Mouse (Mus musculus) heart, postnatal 4 days (tissue): Measurements from ENCODE around the gene Tmem236. TPM values are rescaled to one million over a fixed set of nuclear protein-coding genes. Genes with fewer than 3 reads are reported as not detected.

ENCODE experiments used
- DNase-seq: peaks from one replicate; pipeline ENCODE4 v3.0.0; 2021
- total RNA-seq, 2 experiments: library from RNA; stranded (reverse); gene quantifications; 2 replicates each; pipeline ENCODE4 v1.2.3; 2021

The Tmem236 gene
- under 1 TPM; 0.21 to 0.25 TPM for total RNA-seq

DNA sequence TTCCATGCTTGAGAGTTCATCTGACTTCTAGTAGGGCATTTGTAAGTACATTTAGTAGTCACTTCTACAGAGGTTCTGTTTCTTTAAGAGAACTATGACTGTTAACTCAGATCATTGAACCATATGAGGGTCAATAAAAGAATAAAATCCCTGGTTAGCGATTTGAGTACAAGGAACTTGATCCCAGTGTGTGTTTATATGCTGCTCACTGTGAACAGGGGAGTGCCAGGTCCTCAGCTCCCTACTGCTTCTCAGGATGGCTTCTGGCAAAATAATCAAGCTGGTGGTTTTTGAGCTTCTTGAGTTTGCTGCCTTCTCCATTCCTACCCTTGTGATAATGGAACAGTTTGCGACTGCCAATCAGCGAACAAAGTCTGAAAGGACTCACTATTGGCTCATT is at the start of gene Tmem236:
Gene Tmem236, plus strand, starts transcription at position 190 of the 400 bp plus-strand sequence.
- no peak for DNase-seq

DNA sequence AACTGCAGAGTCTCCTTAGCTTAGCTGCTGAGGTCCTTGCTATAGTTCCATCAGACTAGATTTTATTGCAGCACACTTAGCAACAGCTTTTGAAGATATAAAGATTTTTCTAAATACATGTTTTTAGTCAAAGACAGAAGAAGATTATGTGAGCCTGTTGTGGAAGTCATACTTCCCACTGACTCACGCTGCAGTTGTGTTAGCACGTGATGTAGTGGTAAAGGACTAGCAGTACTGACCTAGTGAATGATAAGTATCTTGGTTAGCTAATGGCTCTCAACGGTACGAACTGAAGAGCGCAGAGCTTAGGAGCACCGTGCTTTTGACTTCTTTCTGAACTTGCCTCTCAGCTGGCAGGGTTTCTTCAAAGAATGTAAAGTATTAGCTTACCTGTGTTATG is 47.9 kb upstream of the Tmem236 start:
- DNase-seq: no peak

DNA sequence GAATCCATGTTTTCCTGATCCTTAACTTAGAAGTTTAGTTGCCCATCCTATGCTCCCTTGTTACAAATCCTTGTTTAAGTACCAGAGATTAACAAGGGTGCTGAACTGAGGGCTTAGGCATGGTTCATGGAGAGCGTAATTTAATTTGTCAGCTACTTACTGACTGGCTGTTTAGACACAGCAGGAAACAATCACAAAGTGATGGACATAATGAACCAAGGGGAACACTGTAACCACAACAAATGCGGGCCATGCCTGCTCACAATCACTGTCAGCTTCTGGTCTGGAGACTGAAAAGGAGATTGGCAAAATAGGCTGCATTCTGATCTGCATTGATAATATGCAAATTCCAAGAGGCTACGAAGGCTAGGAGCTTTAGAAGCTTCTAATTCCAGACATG is 46.7 kb upstream of the Tmem236 start:
- DNase-seq: no peak

DNA sequence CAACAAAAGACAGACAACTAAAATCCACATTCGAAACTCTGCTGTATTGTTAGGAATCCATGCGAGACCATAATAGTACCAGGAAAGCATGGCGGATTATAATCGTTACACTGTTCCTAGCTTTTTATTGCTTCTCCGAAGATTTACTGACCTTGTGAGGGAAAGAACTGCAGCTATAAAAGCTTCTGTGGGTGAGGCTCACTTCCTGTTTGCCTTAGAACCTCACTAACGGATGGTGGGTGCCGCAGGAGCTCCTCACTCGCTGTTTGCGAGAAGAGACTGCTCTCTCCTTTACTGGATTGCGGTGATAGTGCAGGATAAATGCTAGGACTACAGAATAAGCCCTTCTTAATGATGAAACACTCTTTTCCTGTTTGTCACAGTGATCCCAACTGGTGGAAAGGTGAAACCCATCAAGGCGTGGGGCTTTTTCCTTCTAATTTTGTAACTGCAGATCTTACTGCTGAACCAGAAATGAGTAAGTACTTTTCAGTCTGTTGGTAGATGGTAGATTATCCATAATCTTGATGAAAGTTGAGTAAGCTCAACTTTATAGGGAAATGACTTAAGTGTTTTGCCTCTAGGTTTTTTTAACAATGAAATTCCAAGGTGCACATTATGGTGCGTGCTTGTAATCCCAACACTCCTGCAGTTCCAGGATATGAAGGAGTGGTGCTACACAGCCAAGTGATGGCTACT is 43.5 kb upstream of the Tmem236 start:
- DNase-seq: no peak

DNA sequence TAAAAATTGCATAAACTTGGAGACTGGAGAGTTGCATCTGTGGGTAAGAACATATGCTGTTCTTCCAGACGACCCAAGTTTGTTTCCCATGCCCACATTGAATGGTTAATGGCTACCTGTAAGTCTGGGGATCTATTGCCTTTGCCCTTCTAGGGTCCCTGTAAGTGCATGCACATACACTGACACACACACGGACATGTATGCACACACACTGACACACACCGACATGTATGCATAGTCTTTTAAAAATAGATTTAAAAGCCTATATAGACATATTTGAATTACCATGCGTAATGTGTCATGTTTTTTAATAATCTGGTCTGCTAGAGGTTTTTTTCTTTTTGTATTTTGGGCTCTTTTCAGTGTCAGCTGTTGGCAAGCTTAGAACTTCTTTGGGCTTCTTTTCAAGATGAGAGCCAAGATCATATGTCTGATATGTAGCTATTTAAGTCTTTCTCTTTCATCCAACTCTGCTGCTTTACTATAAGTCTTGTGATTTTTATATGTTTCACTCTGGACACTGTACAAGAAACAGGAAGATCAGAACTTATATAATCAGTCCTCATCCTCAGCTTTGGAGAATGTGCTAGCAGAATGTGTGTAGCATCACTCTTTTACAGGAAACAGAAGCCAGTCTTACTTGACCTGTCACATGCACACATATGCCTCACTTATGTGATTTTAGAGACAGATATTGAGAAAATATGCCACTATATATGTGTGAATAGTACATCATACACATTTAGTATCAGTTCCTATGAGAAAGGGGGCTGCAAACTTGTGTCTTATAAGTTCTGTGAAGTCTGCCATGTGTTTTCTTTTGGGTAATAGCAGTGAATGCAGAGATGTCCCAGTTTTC is 41.6 kb upstream of the Tmem236 start:
- DNase-seq: no peak

DNA sequence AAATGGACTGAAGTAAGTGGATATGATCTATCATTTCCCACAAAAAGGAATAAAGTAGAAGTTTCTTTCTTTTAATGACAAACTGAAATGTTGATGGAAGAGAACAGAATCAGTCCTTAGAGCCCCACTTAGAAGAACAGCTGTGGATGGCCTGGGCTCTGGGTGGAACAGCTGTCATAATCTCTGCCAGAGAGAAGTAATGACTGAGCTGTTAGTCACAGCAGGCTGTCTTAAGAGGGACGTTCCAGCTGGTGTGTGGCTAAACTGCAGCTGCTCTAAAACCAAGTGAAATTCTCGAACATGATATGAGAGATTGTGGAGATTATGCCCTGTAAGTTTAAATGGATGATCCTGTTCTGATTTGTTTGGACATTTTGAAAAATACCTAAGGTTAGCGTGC is 37.4 kb upstream of the Tmem236 start:
- DNase-seq: no peak

DNA sequence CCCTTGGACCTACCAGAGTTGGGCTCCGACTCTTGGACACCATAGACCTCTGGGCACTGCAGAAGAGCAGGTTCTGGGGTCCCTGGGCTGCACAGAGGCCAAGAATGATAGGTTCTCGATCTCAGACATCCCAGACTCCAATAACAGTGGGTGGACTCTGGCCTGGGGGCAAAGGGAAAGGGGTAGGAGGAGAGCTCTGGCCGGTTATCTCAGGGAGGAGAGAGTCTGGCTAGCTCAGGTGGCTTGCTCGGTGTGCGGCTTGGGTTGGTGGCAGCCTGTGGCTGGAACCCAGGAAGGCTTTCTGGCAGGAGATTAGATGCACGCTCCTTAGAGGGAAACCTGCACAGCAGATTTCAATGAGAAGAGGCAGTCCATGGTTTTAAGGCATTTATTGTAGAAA is 34.7 kb upstream of the Tmem236 start:
- DNase-seq: no peak

DNA sequence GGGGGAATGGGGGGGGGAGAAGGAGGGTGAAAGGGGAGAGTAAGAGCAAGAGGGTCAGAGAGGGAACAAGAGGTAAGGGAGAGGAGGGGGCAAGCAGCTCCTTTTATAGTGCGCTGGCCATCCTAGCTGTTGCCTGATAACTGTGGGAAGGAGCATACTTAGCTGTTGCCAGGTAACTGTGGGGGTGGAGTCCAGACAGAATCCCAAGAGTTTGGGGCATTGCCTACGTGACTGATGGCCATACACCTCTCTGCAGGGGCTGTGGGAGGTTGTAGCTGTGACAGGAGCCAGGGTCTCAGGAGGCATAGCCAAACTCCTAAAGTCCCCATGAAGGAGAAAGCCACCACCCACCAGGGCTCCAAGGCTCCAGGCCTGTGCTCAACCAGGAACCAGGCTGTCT is 34.3 kb upstream of the Tmem236 start:
- no peak for DNase-seq

DNA sequence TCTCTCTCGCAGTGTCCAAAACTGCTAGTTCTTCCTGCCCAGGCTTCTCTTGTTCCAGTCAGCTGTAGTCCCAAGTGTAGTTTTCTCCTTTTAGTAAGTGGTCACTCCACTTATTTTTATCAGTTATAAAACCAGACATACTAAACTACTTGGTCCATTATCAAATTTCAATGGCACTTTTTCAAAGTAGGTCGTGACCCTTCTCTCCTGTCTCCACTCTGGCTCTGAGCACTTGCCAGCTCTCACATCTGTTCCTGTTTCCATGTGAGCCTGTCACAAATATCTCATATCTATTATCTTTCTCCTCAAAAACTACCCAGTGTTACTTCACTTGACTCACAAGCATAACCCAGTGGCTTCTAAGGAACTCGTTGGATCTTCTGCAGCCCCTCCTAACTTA is 29.0 kb upstream of the Tmem236 start:
- DNase-seq: peak; percentile 24

DNA sequence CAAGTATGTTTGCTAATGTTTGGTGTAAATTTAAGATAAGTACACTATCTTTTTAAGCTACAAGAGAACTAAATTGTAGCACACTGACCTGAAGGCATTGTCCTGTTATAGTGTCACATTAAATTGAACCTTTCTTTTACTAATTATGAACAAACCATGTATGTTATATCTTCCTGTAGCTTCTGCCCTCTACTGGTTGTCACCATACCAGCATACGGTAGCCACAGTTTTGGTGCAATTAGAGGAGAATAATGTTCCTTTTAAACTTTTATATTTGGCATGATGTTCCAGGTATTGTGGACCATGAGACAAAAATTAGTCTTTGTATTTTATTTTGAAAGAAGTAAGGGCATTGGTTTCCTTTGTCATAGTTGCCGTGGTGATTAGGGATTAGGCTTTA is 27.4 kb upstream of the Tmem236 start:
- DNase-seq: no peak

DNA sequence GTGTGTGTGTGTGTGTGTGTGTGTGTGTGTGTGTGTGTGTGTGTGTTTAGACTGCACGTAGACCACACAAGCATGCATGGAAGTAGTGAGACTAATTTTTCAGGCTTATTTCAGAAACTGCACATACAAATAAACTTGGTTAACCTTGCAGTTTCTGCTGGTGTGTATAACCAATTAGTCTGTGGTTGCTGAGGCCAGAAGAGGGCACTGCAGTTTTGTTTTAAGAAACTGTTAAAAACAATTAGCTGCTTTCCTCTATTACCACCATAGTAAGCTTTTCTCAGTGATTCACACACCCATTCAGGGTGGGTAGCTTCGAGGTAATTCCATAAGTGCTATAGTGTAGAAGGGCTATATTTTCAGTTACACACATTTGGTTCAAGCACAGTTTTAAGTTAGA is 23.5 kb upstream of the Tmem236 start:
- DNase-seq: no peak

DNA sequence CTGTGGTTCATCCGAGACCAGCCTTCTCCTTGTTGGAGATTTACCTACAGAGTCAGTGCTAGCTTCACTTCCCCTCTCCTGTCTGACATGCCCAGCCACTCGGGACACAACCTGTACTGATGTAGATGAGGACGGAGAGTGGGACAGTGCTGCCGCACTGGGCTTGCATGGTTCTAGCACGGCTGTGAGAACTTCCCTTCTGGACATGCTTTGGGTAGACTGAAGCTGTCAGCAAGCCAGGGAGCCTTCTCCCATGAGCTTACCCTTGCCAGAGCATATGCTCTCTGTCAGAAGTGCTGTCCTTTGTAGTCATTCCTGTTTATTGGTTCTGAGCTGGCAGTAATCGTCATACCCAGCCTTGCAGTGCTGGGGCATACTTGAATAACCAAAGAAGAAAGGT is 22.5 kb upstream of the Tmem236 start:
- no peak for DNase-seq

DNA sequence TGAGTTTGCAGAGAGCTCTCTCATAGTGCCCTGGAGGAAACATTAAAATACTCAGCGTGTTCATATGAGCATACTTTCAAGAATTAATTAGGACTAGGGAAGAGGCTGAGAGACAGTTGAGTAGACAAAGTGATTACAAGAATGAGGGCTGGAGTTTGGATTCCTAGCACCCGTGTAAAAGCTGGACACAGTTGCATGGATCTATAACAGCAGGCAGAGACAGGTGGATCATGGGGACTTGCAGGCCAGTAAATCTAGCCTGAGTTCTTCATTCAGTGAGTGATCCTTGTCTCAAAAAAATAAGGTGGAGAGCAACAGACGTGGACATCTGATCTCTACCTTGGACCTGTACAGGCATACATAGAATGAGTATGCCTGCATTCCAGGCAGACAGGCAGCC is 15.3 kb upstream of the Tmem236 start:
- DNase-seq: no peak

DNA sequence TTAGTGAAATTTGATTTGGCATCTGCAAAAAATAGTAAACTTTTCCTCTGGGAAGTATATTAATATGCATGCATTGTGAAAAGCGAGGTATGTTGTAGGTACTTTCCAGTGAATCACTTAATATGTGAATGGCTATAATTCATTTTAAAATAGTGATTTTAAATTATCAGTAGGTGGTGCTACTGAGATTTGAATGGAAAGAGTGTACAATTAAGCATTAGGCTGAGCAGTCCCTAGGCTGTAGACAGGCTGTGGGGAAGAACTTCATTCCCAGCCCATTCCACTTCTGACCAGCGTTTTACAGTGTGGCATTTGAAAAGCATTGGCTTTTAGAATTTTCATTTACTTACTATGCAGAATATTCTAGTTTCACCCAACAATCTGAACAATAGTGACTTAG is 14.6 kb upstream of the Tmem236 start:
- DNase-seq: no peak

DNA sequence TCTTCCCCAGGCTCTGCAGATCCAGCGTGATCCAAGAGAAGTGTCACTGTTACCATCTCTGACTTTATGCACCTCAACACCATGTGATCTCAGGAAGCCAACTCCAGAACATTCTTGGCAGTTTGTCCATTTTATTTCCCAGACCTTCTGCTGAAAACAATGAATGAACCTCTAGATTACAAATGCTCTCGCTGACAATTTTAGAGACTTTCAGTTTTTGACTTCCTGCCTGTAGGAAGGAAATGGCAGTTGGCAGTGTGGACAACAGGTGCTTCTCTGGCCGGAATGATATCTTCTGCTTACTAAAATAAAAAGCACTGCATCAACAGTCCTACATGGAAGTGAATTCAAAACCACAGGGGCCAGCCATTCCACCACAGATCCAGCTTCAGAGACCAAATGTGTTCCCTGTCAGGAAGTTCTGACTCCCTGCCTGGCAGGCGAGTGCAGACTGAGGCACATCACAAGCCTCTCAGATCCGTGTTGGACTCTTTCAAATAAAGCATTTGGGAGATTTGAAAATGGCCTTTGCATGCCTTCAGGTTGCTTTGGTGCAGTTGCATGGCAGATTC is 9.8 kb upstream of the Tmem236 start:
- no peak for DNase-seq

DNA sequence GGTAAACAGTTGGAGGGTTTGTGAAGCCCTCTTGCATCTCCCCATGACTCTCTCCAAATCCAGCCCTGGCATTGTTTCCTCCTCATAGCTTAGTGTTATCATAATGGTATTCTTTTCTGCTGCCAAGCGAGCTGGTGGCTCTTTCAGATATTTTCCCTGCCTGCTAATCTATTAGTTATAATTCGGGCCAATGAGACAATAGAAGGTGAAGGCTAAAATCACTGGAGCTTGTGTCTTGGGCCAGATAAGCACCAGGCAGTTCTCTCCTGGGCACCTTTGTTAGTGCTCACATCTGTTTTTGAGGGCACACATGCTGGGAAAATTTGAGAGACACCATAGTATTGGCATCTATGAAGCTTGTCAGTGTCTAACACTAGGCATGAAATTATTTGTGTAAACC is 9.3 kb upstream of the Tmem236 start:
- no peak for DNase-seq

DNA sequence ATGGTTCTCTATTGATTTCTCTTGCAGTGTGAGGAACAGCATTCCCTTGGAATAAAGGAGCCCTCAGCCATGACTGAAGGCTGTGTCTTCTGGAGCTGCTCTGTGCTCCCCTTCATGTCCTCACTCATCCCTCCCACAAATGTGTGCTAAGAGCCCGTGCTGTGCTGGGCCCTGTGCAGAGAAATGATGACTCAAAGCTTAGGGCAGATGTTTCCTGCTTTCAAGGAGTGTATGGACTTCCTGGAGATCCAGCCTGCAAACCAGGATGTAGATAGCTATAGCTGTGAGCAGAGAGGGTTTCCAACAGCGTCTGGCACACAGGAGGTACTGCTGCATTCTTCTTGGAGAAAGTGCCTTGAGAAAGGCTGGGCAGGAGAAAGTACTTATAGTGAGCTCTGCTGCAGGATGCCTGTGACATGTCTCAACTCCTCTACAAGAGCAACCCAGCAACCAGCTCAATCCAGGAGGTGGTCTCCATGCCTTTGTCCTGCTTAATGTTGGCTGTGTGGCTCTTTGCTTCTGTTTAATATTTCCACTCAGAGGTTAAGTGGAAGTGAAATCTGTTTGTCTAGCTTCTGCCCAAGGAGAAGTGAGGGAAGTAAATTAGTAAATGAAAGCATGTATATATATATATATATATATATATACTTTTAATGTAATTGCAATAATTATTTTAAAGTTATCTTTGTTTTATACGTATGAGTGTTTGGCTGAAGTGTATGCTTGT is 8.5 kb upstream of the Tmem236 start:
- peak; percentile 16 for DNase-seq

DNA sequence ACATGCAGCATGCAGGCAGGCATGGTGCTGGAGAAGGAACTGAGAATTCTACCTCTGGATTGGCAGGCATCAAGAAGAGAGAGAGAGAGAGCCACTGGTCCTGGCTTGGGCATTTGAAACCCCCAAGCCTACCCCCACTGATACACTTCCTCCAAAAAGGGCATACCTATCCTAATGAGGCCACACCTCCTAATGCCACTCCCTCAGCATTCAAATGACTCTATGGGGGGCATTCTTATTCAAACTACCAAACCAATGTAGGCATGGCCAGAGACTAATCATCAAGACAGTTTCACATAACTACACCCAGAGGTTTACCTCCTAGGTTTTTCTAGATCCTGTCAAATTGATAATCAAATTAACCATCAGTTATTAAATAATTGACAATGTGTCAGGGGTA is 6.6 kb upstream of the Tmem236 start:
- DNase-seq: no peak

DNA sequence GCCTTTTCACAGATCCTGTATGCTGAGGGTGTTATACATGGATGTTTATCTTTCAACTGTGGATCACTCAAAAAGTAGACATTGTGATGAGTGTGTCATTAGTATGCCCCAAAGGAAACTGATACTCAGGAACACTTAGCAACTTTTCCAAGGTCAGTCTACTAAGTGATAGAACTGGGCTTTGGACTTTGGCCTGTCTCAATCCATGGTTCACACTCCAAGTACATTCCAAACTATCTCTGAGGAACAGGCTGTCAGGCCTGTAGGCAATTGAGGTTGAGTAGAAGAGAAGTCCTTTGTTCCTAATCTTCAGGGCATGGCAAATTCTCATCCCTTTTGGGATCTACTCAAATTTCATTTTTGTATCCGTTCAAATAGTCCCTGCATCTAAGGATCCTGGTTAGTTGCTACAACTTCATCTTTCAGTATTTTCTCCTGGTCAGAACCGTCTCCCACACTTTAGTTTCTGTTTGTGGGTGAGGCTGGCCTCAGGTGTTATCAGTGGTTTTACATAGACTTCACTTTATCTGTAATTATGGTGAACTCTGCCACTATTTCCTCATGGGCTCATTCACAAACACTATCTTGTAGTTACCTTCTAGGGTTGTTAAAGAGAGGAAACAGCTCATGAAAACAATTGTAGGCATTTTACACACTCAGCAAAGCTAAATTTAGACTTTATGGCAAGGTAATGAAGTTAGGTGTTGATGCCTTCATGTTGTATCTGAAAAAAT is 2.3 kb downstream of the Tmem236 start:
- DNase-seq: no peak

DNA sequence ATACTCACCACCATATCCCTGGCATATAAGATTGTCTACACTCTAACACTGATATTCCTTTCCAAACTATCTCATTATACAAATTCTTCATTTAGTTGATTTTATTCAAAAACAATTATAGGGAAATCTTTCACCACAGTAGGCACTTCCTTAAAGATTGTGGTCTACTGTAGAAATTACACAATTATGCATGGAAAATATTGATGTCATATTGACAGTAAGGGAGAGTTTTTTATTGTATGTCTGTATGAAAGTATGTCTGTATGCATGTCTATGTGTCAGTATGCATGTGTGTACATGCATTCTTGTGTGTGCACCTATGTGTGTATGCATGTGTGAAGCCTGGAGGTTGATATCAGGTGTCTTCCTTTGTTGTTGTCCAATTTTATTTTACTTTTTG is 10.1 kb downstream of the Tmem236 start:
- DNase-seq: no peak

DNA sequence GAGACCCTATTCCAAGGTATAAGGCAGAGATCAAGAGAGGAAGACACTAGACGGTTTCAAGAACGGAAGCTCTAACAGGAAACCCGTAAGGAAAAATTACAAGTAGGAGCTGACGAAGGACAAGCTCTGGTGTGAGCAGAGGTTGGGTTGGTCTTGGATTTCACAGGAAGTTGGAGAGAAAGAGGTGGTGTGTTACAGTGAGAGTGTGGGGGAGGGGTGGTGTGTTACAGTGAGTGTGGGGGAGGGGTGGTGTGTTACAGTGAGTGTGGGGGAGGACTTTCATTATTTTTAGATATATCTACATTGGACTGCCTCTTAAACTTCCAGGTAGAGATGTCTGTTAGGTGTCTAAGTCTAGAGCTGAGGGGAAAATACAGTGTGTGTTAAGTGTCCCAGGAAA is 16.4 kb downstream of the Tmem236 start:
- no peak for DNase-seq

DNA sequence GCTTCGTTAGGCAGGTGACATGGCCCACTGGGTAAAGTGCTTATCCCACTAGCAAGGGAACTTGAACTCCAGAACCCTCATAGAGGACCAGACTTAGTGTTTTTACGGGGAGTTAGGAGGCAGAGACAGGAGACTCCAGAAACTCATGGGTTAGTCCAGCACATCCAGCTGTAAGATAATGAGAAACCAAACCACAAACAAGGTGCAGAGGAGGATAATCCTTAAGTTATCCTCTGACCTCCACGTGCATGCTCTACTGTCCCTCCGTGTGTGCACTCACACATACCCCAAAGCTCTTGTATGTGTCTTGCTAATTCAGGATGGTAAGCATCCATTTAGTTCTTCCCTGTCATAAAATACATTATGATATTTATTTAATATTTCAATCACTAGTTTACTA is 17.3 kb downstream of the Tmem236 start:
- no peak for DNase-seq
